Mouse (Mus musculus) midbrain, embryonic 15.5 days (tissue): ENCODE results near the gene Zfp729a. TPM values are rescaled to one million over a fixed set of nuclear protein-coding genes. Genes with fewer than 3 reads are reported as not detected.

ENCODE experiments used
- polyA plus RNA-seq: library from polyadenylated mRNA; unstranded; fragments of >200 nt; fragmentation: Nextera tagmentation; extraction: Ambion mirVana; gene quantifications from 2 replicates; pipeline ENCODE4 v1.2.1, GENCODE M21; 2015

The Zfp729a gene
- polyA plus RNA-seq, 1 experiment from 2014 or later, result 3.6 TPM

Other genes starting within 250 kb of the Zfp729a start
- gene Zfp429, start 238.0 kb downstream of the Zfp729a start, polyA plus RNA-seq, result 4.2 and 4.9 TPM in 2 replicates
- 1.0 and 1.3 TPM in 2 replicates for gene Zfp459, start 216.4 kb downstream of the Zfp729a start, polyA plus RNA-seq
- 5.6 and 6.6 TPM in 2 replicates for gene Zfp874a, start 186.2 kb downstream of the Zfp729a start, polyA plus RNA-seq
- 2.3 and 3.0 TPM in 2 replicates for gene Zfp874b, start 153.5 kb downstream of the Zfp729a start, polyA plus RNA-seq
- gene Zfp58, start 137.2 kb downstream of the Zfp729a start, polyA plus RNA-seq, result 13.0 and 13.7 TPM in 2 replicates
- gene Gm26965, start 111.6 kb downstream of the Zfp729a start, polyA plus RNA-seq, result not detected in 2 replicates
- 36.8 and 39.6 TPM in 2 replicates for gene Zfp87, start 111.6 kb downstream of the Zfp729a start, polyA plus RNA-seq
- 13.4 and 14.7 TPM in 2 replicates for gene Zfp748, start 84.0 kb downstream of the Zfp729a start, polyA plus RNA-seq
- 4.7 and 4.9 TPM in 2 replicates for gene Zfp729b, start 28.1 kb downstream of the Zfp729a start, polyA plus RNA-seq
- 0.26 TPM in 1 of 2 replicates, not detected in the other for gene Gm49345, start within 50 bp of the Zfp729a start, polyA plus RNA-seq
- gene Zfp738, start 49.3 kb upstream of the Zfp729a start, polyA plus RNA-seq, result 15.5 and 16.8 TPM in 2 replicates
- gene Zfp65, start 91.4 kb upstream of the Zfp729a start, polyA plus RNA-seq, result 9.7 and 10.3 TPM in 2 replicates
- 8.6 and 9.7 TPM in 2 replicates for gene Zfp85, start 117.4 kb upstream of the Zfp729a start, polyA plus RNA-seq
- 3.2 and 3.5 TPM in 2 replicates for gene Zfp493, start 141.9 kb upstream of the Zfp729a start, polyA plus RNA-seq
- gene Zfp273, start 175.9 kb upstream of the Zfp729a start, polyA plus RNA-seq, result 14.4 and 14.5 TPM in 2 replicates
- gene Gm10037, start 193.3 kb upstream of the Zfp729a start, polyA plus RNA-seq, result 5.5 and 7.0 TPM in 2 replicates
- 0.31 TPM in 2 replicates for gene BC048507, start 225.5 kb upstream of the Zfp729a start, polyA plus RNA-seq